Mouse (Mus musculus) liver, embryonic 14.5 days (tissue): ENCODE measurements around the gene Acp2.

Experiments used
- CTCF ChIP-seq: IDR thresholded peaks from 2 replicates; pipeline ENCODE4 v1.5.1; 2016; ENCODE audit warnings: antibody characterized with exemption, low read depth, control low read depth
- EP300 ChIP-seq: IDR thresholded peaks from 2 replicates; pipeline ENCODE4 v1.6.1; 2016; ENCODE audit warnings: antibody characterized with exemption, low read depth

- TF ChIP-seq CTCF (no peak), EP300 (no peak)
Measured at GRCm38 (mm10) chr2:91190501-91190900, 12.2 kb upstream of the Acp2 start.
